In genomic region chr16:90538926-90539325, GRCm38 (mm10) we compare ENCODE assay signal across 16 mouse cellular contexts.
DNase-seq lines count a peak whose midpoint lies in the region; ATAC-seq and TF ChIP-seq lines count a peak whose summit lies in the region.
"Had no signal": no experiment of that assay in that cellular context is flagged by ENCODE, and none has a peak within 500 bp of the region (broad histone marks: within the 10 kb centered on the region; RNA-seq: fewer than 3 reads in every experiment).

No protein-coding gene starts in this region.

- no peaks in the 10 kb centered on the region for H3K36me3 ChIP-seq in heart, embryonic 11.5 days (ENCODE audit: control insufficient read depth, insufficient read depth, low read length)
- H3K36me3 ChIP-seq in stomach, postnatal 0 days (ENCODE audit: control insufficient read depth, insufficient read depth, low read length): no peaks in the 10 kb centered on the region
- H3K36me3 ChIP-seq: midbrain, embryonic 12.5 days; neural tube, embryonic 12.5 days had no signal

- 78% methylated on average over 5 of the region's 5 CpGs for WGBS in heart, embryonic 11.5 days (ENCODE audit: insufficient replicate concordance)
- WGBS in stomach, postnatal 0 days: 54% methylated on average over 5 of the region's 5 CpGs
- 67% methylated on average over 5 of the region's 5 CpGs for WGBS in cerebellum, adult 2 months

- TF ChIP-seq CTCF in stomach, postnatal 0 days (IDR thresholded peaks at IDR 0.05; ENCODE audit: low read depth): no peak
- no peak for TF ChIP-seq CTCF in cerebellum, adult 2 months (IDR thresholded peaks at IDR 0.05; ENCODE audit: borderline replicate concordance, insufficient read depth, low read depth, low read length)
- TF ChIP-seq CTCF in layer of hippocampus, adult 2 months (conservative IDR thresholded peaks at IDR 0.05): no peak

- DNase-seq in heart, adult 8-10 months (ENCODE audit: low spot score): peak; percentile 32
- peak; percentile 69 for DNase-seq in retina, postnatal 1 day
- DNase-seq in retina, embryonic 14.5 days (ENCODE audit: low spot score): no peak
- DNase-seq in gastrocnemius, postnatal 36 days: peak; percentile 47 to 51
- DNase-seq in stomach, postnatal 0 days (ENCODE audit: low spot score): no peak
- no peak for DNase-seq in cerebellum, adult 2 months
- no peak for DNase-seq in layer of hippocampus, adult 2 months (ENCODE audit: low spot score in 2 of 2)
- DNase-seq: adrenal gland, postnatal 36 days; cerebellum, adult 8-10 months; spleen, adult 18-20 months had no signal

- no peak overlapping the region for H3K9ac ChIP-seq in heart, embryonic 11.5 days (ENCODE audit: low read depth, low read length)
- no peak overlapping the region for H3K9ac ChIP-seq in stomach, postnatal 0 days (ENCODE audit: low read length)
- H3K9ac ChIP-seq: liver, embryonic 14.5 days; midbrain, embryonic 12.5 days; neural tube, embryonic 12.5 days had no signal

- H3K9me3 ChIP-seq in heart, embryonic 11.5 days (replicated peaks; ENCODE audit: control insufficient read depth, low read length): no peaks in the 10 kb centered on the region
- H3K9me3 ChIP-seq in stomach, postnatal 0 days (ENCODE audit: control insufficient read depth, low read length): no peaks in the 10 kb centered on the region
- H3K9me3 ChIP-seq: midbrain, embryonic 12.5 days; neural tube, embryonic 12.5 days had no signal

- H3K27ac ChIP-seq in heart, embryonic 11.5 days (ENCODE audit: low read depth, low read length): no peak overlapping the region
- no peak overlapping the region for H3K27ac ChIP-seq in stomach, postnatal 0 days (replicated peaks)
- H3K27ac ChIP-seq in cerebellum, adult 2 months (ENCODE audit: insufficient read depth, low read length): no peak overlapping the region
- no peak overlapping the region for H3K27ac ChIP-seq in layer of hippocampus, adult 2 months
- H3K27ac ChIP-seq: liver, embryonic 14.5 days; midbrain, embryonic 12.5 days; neural tube, embryonic 12.5 days had no signal

- intact Hi-C loops in gastrocnemius, postnatal 36 days (cut with DNase I): no loop called here

- H3K4me3 ChIP-seq in heart, embryonic 11.5 days (ENCODE audit: low read depth, low read length): no peak overlapping the region
- H3K4me3 ChIP-seq in stomach, postnatal 0 days (ENCODE audit: low read depth, low read length): no peak overlapping the region
- H3K4me3 ChIP-seq in cerebellum, adult 2 months (replicated peaks; ENCODE audit: insufficient read depth, low read depth, low read length): no peak overlapping the region
- H3K4me3 ChIP-seq in layer of hippocampus, adult 2 months: no peak overlapping the region
- H3K4me3 ChIP-seq: midbrain, embryonic 12.5 days; neural tube, embryonic 12.5 days had no signal

- ATAC-seq in heart, embryonic 11.5 days (replicated peaks; ENCODE audit: insufficient number of reproducible peaks, low FRiP score, low TSS enrichment): no peak
- 0 out of 2 replicates have a peak, but pooled peaks have one; percentile 32 for ATAC-seq in stomach, postnatal 0 days (ENCODE audit: low FRiP score, low TSS enrichment)
- ATAC-seq: hindbrain, embryonic 16.5 days; intestine, postnatal 0 days had no signal

- H3K4me2 ChIP-seq in heart, embryonic 11.5 days: no peak overlapping the region
- H3K4me2 ChIP-seq in stomach, postnatal 0 days (replicated peaks; ENCODE audit: low read depth): no peak overlapping the region
- H3K4me2 ChIP-seq: midbrain, embryonic 12.5 days; neural tube, embryonic 12.5 days had no signal

- TF ChIP-seq EP300 in stomach, postnatal 0 days (optimal IDR thresholded peaks at IDR 0.05): no peak

- H3K27me3 ChIP-seq in heart, embryonic 11.5 days (ENCODE audit: control insufficient read depth, insufficient read depth, low read length): 0 out of 2 replicates have a peak, but pooled peaks cover 3% of the 10 kb centered on the region
- H3K27me3 ChIP-seq in stomach, postnatal 0 days (ENCODE audit: control insufficient read depth, insufficient read depth, low read length): no peaks in the 10 kb centered on the region
- H3K27me3 ChIP-seq in cerebellum, adult 2 months (ENCODE audit: control insufficient read depth, insufficient read depth, low read length): no peaks in the 10 kb centered on the region
- H3K27me3 ChIP-seq: midbrain, embryonic 12.5 days; neural tube, embryonic 12.5 days had no signal

- H3K4me1 ChIP-seq in heart, embryonic 11.5 days (ENCODE audit: control insufficient read depth, insufficient read depth, low read length): no peaks in the 10 kb centered on the region
- H3K4me1 ChIP-seq in stomach, postnatal 0 days (replicated peaks; ENCODE audit: control insufficient read depth, insufficient read depth): no peaks in the 10 kb centered on the region
- no peaks in the 10 kb centered on the region; the same call in 1 of the 2 replicates for H3K4me1 ChIP-seq in cerebellum, adult 2 months (ENCODE audit: control insufficient read depth, insufficient read depth, low read length)
- H3K4me1 ChIP-seq: midbrain, embryonic 12.5 days; neural tube, embryonic 12.5 days had no signal

- no peak for TF ChIP-seq POLR2A in cerebellum, adult 2 months (IDR thresholded peaks at IDR 0.05; ENCODE audit: borderline replicate concordance, insufficient read depth, low read length)

Comparison
In these comparisons a context has a peak if more than half of its experiments do, and no peak if none do; other contexts are left out.
1. DNase-seq: peak in heart, adult 8-10 months (single experiment), retina, postnatal 1 day (single experiment) and gastrocnemius, postnatal 36 days (2 of 2); none in retina, embryonic 14.5 days (single experiment), stomach, postnatal 0 days (single experiment), cerebellum, adult 2 months (0 of 2) and layer of hippocampus, adult 2 months (0 of 2).